Mouse (Mus musculus) CH12.LX (cell line): ENCODE measurements around the gene Farp1. TPM values are rescaled to one million over a fixed set of nuclear protein-coding genes. Genes with fewer than 3 reads are reported as not detected.

ENCODE experiments used
- DNase-seq: peaks from one replicate; pipeline ENCODE4 v3.0.0-alpha.2; 2013; ENCODE audit errors: extremely low read depth
- H3K27ac ChIP-seq: 2 replicates; pipeline ENCODE4 v1.5.1; 2012; ENCODE audit warnings: low read depth, mild to moderate bottlenecking, control low read depth, moderate library complexity; ENCODE audit not compliant: insufficient read depth
- H3K27me3 ChIP-seq: replicated peaks from 2 replicates; pipeline ENCODE3; 2012; ENCODE audit warnings: inconsistent platforms
- H3K36me3 ChIP-seq, 2 experiments: replicated peaks in 1 of 2; 2 replicates each; pipeline versions ENCODE3 to v1.6.1; 2012; ENCODE audit warnings: inconsistent platforms in 1 of 2, low read length in 1 of 2, mild to moderate bottlenecking in 1 of 2, mixed read lengths in 1 of 2, moderate library complexity in 1 of 2; ENCODE audit not compliant: control insufficient read depth in 1 of 2, insufficient read depth in 1 of 2
- H3K4me1 ChIP-seq, 2 experiments: 2 replicates each; pipeline ENCODE4 v1.6.1; 2012; ENCODE audit warnings: inconsistent platforms in 1 of 2, moderate library complexity in 1 of 2; ENCODE audit not compliant: insufficient read depth in 2 of 2, control insufficient read depth in 1 of 2
- H3K4me2 ChIP-seq: 2 replicates; pipeline ENCODE4 v1.6.1; 2012; ENCODE audit warnings: low read depth, mild to moderate bottlenecking, control low read depth; ENCODE audit not compliant: poor library complexity, insufficient read depth, severe bottlenecking
- H3K4me3 ChIP-seq, 3 experiments: fragments of 150-350 bp in 1 of 3; sonication (generic) in 1 of 3; replicated peaks in 1 of 3; 2 replicates each; pipeline versions ENCODE3 to v1.5.1; 2011 to 2012; ENCODE audit warnings: low read depth in 2 of 3, low read length in 2 of 3, mild to moderate bottlenecking in 2 of 3, moderate library complexity in 2 of 3, control low read depth in 1 of 3, improper control_type of control experiment in 1 of 3, inconsistent platforms in 1 of 3, mixed read lengths in 1 of 3; ENCODE audit not compliant: poor library complexity in 1 of 3
- H3K79me2 ChIP-seq: replicated peaks from 2 replicates; pipeline ENCODE4 v1.6.1; 2012; ENCODE audit warnings: mild to moderate bottlenecking, moderate library complexity; ENCODE audit not compliant: control insufficient read depth, poor library complexity, insufficient read depth, severe bottlenecking; ENCODE audit errors: extremely low read depth
- H3K9ac ChIP-seq: 2 replicates; pipeline ENCODE4 v1.6.1; 2012; ENCODE audit warnings: low read depth, mild to moderate bottlenecking, control low read depth, moderate library complexity; ENCODE audit not compliant: insufficient read depth
- H3K9me3 ChIP-seq: replicated peaks from 2 replicates; pipeline ENCODE3; 2012; ENCODE audit warnings: low read length, inconsistent platforms, mixed read lengths
- CTCF ChIP-seq, 2 experiments: IDR thresholded peaks in 1 of 2; conservative IDR thresholded peaks in 1 of 2; 2 replicates each; pipeline ENCODE4 v1.5.1; 2011 to 2012; ENCODE audit warnings: low read depth in 2 of 2, low read length in 2 of 2, improper control_type of control experiment in 1 of 2, inconsistent platforms in 1 of 2, mild to moderate bottlenecking in 1 of 2, moderate library complexity in 1 of 2
- ELF1 ChIP-seq: IDR thresholded peaks from 2 replicates; pipeline ENCODE4 v1.6.1; 2014; ENCODE audit warnings: low read depth, mild to moderate bottlenecking, inconsistent platforms, low read length, improper control_type of control experiment
- EP300 ChIP-seq: IDR thresholded peaks from 2 replicates; pipeline ENCODE4 v1.6.1; 2011; ENCODE audit warnings: low read length, improper control_type of control experiment
- GABPA ChIP-seq: IDR thresholded peaks from 2 replicates; pipeline ENCODE4 v1.6.1; 2012; ENCODE audit warnings: low read depth, low read length, improper control_type of control experiment, inconsistent platforms; ENCODE audit not compliant: insufficient replicate concordance
- HCFC1 ChIP-seq: IDR thresholded peaks from 2 replicates; pipeline ENCODE4 v1.6.1; 2012; ENCODE audit warnings: low read depth, mild to moderate bottlenecking, inconsistent platforms, low read length, improper control_type of control experiment
- JUND ChIP-seq: conservative IDR thresholded peaks from 2 replicates; pipeline ENCODE4 v1.6.1; 2011; ENCODE audit warnings: low read depth, low read length, improper control_type of control experiment
- KAT2A ChIP-seq: IDR thresholded peaks from 2 replicates; pipeline ENCODE4 v1.6.1; 2012; ENCODE audit warnings: low read length, improper control_type of control experiment, inconsistent platforms; ENCODE audit not compliant: insufficient replicate concordance
- MAFK ChIP-seq: IDR thresholded peaks from 2 replicates; pipeline ENCODE4 v1.6.1; 2011; ENCODE audit warnings: low read length, improper control_type of control experiment; ENCODE audit not compliant: insufficient replicate concordance
- MAX ChIP-seq: IDR thresholded peaks from 2 replicates; pipeline ENCODE4 v1.6.1; 2011; ENCODE audit warnings: low read length, improper control_type of control experiment
- MAZ ChIP-seq: IDR thresholded peaks from 2 replicates; pipeline ENCODE4 v1.6.1; 2012; ENCODE audit warnings: low read depth, mild to moderate bottlenecking, inconsistent platforms, low read length, improper control_type of control experiment, moderate library complexity
- MYC ChIP-seq: IDR thresholded peaks from 2 replicates; pipeline ENCODE4 v1.6.1; 2011; ENCODE audit warnings: low read depth, mild to moderate bottlenecking, improper control_type of control experiment, low read length
- NELFE ChIP-seq: IDR thresholded peaks from 2 replicates; pipeline ENCODE4 v1.6.1; 2011; ENCODE audit warnings: low read depth, low read length, improper control_type of control experiment
- RAD21 ChIP-seq: IDR thresholded peaks from 2 replicates; pipeline ENCODE4 v1.6.1; 2011; ENCODE audit warnings: low read depth, mild to moderate bottlenecking, low read length, improper control_type of control experiment, moderate library complexity
- RCOR1 ChIP-seq: conservative IDR thresholded peaks from 2 replicates; pipeline ENCODE4 v1.6.1; 2012; ENCODE audit warnings: low read depth, mild to moderate bottlenecking, inconsistent platforms, low read length, improper control_type of control experiment
- SIN3A ChIP-seq: IDR thresholded peaks from 2 replicates; pipeline ENCODE4 v1.6.1; 2012; ENCODE audit warnings: low read length, improper control_type of control experiment, inconsistent platforms
- TBP ChIP-seq: conservative IDR thresholded peaks from 2 replicates; pipeline ENCODE4 v1.6.1; 2011; ENCODE audit warnings: low read depth, low read length, improper control_type of control experiment
- UBTF ChIP-seq: IDR thresholded peaks from 2 replicates; pipeline ENCODE4 v1.6.1; 2012; ENCODE audit warnings: low read depth, mild to moderate bottlenecking, inconsistent platforms, low read length, improper control_type of control experiment, moderate library complexity
- ZC3H11A ChIP-seq: IDR thresholded peaks from 2 replicates; pipeline ENCODE4 v1.6.1; 2012; ENCODE audit warnings: low read depth, mild to moderate bottlenecking, inconsistent platforms, low read length, improper control_type of control experiment
- ZKSCAN1 ChIP-seq: IDR thresholded peaks from 2 replicates; pipeline ENCODE4 v1.6.1; 2012; ENCODE audit warnings: low read depth, inconsistent platforms, low read length, improper control_type of control experiment, borderline replicate concordance
- ZNF384 ChIP-seq: IDR thresholded peaks from 2 replicates; pipeline ENCODE4 v1.6.1; 2012; ENCODE audit warnings: low read depth, low read length, improper control_type of control experiment, inconsistent platforms
- dilution Hi-C: fragments of 300-500 bp; cut with MboI; formaldehyde crosslinking; loops from 2 replicates; pipeline ENCODE4 v1.14.3; 2020; ENCODE audit warnings: low sequenced_read_pairs; ENCODE audit not compliant: extremely low pct_unique_long_range_greater_than_20kb, extremely low pct_ligation_motif_present
- in situ Hi-C: fragments of 300-500 bp; cut with MboI; formaldehyde crosslinking; loops from 3 replicates; pipeline ENCODE4 v1.14.3; 2019; ENCODE audit warnings: low sequenced_read_pairs, low pct_ligation_motif_present, low pct_unique_long_range_greater_than_20kb, mixed read lengths
- polyA plus RNA-seq: library from polyadenylated mRNA; unstranded; fragments of >175 nt; gene quantifications from 2 replicates; pipeline ENCODE4 v1.2.1, GENCODE M21; 2012; ENCODE audit warnings: low read depth; ENCODE audit not compliant: insufficient read length
- total RNA-seq, 2 experiments: library from RNA; depleted of rRNA; stranded (reverse); fragments of 300-350 nt in 1 of 2; fragments of >200 nt in 1 of 2; gene quantifications; 2 replicates each; pipeline ENCODE4 v1.2.3; 2012 to 2014

Gene Farp1
- total and polyA plus RNA-seq, 3 experiments = 2.4 to 10.3 (median 2.5) TPM

- no peak overlapping the region for H3K27ac ChIP-seq
- no peaks in the 10 kb centered on the region for H3K79me2 ChIP-seq
- H3K27me3 ChIP-seq = no peaks in the 10 kb centered on the region
- H3K36me3 ChIP-seq = no peaks in the 10 kb centered on the region
- dilution Hi-C loops = no loop called here
- H3K4me2 ChIP-seq = no peak overlapping the region
- TF ChIP-seq MAX = no peak
- no peak for TF ChIP-seq ZNF384
- no peak for TF ChIP-seq JUND
- TF ChIP-seq RCOR1 = no peak
- in situ Hi-C loops = loop anchor here (10.0 kb wide), 1 partner anchor 186 kb away; no protein-coding TSS in a partner anchor
- DNase-seq = no peak
- H3K9ac ChIP-seq = no peak overlapping the region
- no peaks in the 10 kb centered on the region for H3K9me3 ChIP-seq
- no peak overlapping the region for H3K4me3 ChIP-seq
- peaks cover 0 to 37% of the 10 kb centered on the region in 2 experiments; a peak in 2 of 4 replicates for H3K4me1 ChIP-seq
Measured at GRCm38 (mm10) chr14:121038676-121039075, 3.7 kb downstream of the Farp1 start.

- TF ChIP-seq RAD21 (no peak), JUND (no peak), ZKSCAN1 (no peak), UBTF (no peak), MAZ (no peak), MAFK (no peak), ELF1 (no peak), HCFC1 (no peak), GABPA (no peak), SIN3A (no peak), TBP (no peak), MYC (no peak), KAT2A (no peak), ZC3H11A (no peak), CTCF (conservative IDR thresholded peaks at IDR 0.05 in 1 of 2, IDR thresholded peaks at IDR 0.05 in 1 of 2; ENCODE audit: low read depth in 2 of 2, low read length in 2 of 2) (no peak), EP300 (no peak), NELFE (no peak), RCOR1 (no peak)
- no peak for DNase-seq
- peaks cover 3% of the 10 kb centered on the region for H3K9me3 ChIP-seq
- dilution Hi-C loops (no loop called here), in situ Hi-C loops (no loop called here)
- no peak overlapping the region for H3K4me3 ChIP-seq
- H3K27me3 ChIP-seq = no peaks in the 10 kb centered on the region
- H3K4me1 ChIP-seq = peaks cover 0 to 24% of the 10 kb centered on the region in 2 experiments; a peak in 1 of 4 replicates
- no peaks in the 10 kb centered on the region for H3K79me2 ChIP-seq
- no peak overlapping the region for H3K4me2 ChIP-seq
- H3K9ac ChIP-seq = no peak overlapping the region
- H3K27ac ChIP-seq = no peak overlapping the region
- peaks cover 0 to 20% of the 10 kb centered on the region in 2 experiments for H3K36me3 ChIP-seq
Measured at GRCm38 (mm10) chr14:121044145-121044544, 9.1 kb downstream of the Farp1 start.
